Mouse (Mus musculus) liver (tissue): ENCODE data around the gene Icam5.
"Not testable (repeated sequence)": the region's sequence is repeated elsewhere in the genome, so short reads cannot be mapped to it uniquely, and the experiment has no call there.

Experiments used
- DNase-seq: peaks from one replicate; pipeline ENCODE4 v3.0.0-alpha.2; 2020; ENCODE audit warnings: mixed read lengths

Icam5 gene

GRCm38 (mm10) chr9:21036161-21036560 lies 4.3 kb downstream of the Icam5 start:
- DNase-seq: no peak

- no peak for DNase-seq
Observed at GRCm38 (mm10) chr9:21036666-21037065, 4.8 kb downstream of the Icam5 start.

- DNase-seq: no peak
Observed at GRCm38 (mm10) chr9:21037481-21037891, 5.6 kb downstream of the Icam5 start.

DNA sequence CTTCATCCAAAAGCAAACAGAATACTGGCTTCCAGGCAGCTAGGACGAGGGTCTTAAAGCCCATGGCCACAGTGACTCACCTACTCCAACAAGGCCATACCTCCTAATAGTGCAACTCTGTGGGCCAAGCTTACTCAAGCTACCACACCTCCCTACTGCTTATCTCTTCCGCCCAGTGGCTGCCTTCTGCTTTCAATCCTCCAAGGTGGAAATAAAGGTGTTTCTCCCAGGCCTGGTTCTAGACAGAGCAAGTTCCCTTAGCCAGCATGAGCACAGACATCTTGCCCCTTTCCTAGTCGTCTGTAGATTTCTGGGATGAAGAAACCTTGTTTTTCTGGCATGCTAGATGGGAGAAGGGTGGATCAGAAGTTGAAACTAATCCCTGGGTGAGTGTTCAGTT lies 7.9 kb downstream of the Icam5 start:
- peak; percentile 51 for DNase-seq

DNA sequence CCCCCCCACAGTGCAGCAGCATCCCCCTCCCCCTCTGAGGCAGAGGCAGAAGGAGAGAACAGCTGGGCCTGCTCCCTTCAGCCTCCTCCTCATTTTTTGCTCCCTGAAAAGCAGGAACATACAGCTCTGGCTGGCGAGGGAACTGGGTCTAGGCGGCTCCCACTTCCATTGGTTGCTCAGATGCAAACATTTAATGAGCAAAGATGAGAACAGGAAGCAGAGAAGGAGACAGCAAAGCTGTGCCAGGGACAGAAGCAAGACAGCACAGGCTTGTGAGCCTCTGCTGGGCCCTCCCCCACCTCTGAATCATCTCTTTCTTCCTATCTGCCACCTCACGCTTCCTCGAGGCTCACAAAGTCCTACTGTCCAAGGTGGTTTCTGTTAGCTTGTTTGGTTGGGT lies 9.4 kb downstream of the Icam5 start:
- DNase-seq: no peak

DNA sequence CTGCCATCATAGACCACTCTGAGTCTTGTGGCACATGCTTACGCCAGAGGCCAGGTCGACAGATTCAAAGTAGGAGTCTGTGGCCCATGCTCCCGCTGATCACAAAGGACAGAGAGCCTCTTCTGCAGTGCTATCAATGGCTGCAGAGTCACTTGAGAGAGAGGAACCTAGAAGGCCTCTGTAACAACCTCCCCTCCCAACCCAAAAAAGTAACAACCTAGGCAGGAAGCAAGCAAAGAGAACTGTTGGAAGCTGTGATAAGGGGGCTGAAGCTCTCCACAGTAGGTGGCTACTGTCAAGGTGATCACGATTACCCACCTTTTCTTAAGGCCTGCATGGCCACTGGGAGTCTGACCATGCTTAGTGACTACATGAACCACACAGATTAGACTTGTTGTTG lies 11.7 kb downstream of the Icam5 start:
- no peak for DNase-seq

- DNase-seq: not testable (repeated sequence)
Observed at GRCm38 (mm10) chr9:21044785-21045184, 12.9 kb downstream of the Icam5 start.

- DNase-seq: no peak
Observed at GRCm38 (mm10) chr9:21045235-21045634, 13.4 kb downstream of the Icam5 start.

- no peak for DNase-seq
Observed at GRCm38 (mm10) chr9:21051578-21051977, 19.7 kb downstream of the Icam5 start.

DNA sequence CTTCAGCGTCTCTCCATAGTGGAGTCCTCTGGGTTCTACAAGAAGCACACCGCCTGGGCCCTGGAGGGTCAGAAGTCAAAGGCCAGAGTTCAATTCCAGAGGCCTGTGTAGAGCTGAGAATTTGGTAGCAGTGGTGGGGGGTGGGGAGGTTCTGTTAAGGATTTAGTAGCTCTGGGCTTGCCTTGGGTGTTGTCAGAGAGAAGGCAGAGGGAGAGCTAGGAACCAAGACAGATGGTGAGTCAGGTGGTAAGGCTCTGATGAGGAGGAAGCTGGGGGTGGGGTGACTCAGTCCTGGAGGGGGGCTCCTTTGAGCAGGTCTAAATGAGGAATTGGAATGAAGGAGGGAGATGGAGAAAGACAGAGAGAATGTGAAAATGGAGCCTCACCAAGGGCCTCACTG lies 31.1 kb downstream of the Icam5 start:
- no peak for DNase-seq

DNA sequence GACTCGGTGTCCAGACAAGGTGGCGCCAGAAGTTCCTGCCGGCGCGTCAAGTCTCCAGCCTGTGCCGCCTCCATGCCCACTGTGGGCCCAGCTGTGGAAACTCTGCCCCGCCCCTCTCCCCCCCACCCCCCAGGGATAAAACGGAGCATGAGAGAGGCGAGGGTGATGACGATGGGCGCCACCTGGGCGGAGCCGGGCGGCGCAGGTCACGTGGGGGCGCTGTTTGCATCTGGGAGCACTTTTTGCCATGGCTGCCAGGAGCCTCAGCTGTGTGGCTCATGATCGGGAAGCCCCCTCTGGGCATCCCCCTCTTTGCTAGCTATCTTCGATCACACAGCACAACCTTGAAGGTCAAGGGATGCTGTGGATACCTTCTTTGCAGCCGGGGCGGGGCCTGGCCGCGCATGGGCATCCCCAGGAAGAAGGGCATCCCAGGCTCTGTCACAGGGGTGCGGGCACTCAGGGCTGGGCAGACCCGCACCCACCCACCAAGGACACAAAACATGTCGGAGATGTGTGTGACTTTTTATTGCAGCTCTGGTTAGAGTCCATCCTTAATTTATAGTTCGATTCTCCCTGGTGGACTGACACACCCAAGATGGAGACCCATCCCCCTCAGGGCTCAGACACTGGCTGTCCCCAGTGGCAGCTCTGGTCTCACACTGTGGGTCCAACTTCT lies 35.3 kb downstream of the Icam5 start, which contains the start of gene Zglp1:
Gene Zglp1, minus strand, starts transcription at position 88 of the 679 bp plus-strand sequence.
- no peak for DNase-seq

- no peak for DNase-seq
Observed at GRCm38 (mm10) chr9:21072641-21073040, 40.8 kb downstream of the Icam5 start.

DNA sequence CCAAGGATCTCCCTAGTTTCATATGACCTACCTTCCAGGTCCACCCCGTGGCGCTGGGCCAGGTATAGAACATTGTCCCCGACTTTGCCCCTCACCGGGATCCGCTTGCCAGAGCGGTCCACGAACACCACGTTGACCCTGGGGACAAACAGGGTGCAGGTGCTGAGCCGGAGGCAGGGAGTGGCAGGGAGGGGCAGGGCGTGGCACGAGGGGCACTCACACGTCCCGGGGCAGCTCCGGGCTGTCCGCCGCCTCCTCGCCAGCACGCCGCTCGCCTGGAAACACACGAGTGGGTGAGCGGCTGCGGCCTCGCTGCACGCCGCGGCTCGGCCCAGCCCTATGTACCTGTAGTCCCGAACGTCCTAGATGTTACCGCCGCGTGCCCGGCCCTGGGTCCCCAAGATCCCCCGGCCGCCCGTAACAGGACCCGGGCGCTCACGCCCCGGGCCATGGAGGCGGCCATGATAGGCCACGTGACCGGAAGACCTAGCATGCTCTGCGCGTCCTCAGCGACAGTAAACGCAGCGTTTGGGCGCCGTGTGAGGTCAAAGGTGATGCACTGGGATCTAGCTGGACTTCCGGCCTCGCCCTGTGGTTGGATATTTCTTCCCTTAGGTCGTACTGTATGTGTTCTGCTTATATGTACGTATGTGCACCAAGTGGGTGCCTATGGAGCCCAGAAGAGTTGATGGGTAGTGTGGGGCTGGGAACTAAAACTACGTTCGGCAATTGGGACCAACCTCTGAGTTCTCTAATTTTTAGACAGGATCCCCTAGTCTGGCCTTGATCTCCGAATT lies 41.4 kb downstream of the Icam5 start, which contains the start of the genes Gm49373 and Fdx1l:
Gene Gm49373, minus strand, starts transcription at position 53 of the 797 bp plus-strand sequence.
Gene Fdx1l, minus strand, starts transcription at position 571 of the 797 bp plus-strand sequence.
- DNase-seq: peak; percentile 87

- no peak for DNase-seq
Observed at GRCm38 (mm10) chr9:21074173-21074572, 42.3 kb downstream of the Icam5 start.

GRCm38 (mm10) chr9:21075625-21076024 lies 43.8 kb downstream of the Icam5 start:
- DNase-seq: no peak

GRCm38 (mm10) chr9:21081127-21081526 lies 49.3 kb downstream of the Icam5 start:
- DNase-seq: no peak

DNA sequence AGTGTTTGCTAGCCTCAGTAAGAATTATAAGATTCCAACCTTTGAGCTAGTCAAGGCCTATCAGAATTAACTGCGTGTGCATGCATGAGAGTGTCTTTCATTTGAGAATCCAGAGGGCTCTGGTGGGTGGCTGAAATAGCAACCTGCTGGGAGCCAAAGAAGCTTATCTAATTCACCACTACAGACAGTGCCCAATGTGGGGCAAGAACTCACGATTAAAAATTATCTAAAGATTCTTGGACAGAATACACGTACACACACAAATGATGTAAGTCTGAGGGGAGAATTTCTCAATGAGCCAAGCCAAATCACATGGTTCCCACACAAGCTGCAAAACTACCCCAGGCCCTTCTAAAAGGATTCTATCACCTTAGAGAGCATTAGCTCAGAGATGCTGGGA lies 51.5 kb downstream of the Icam5 start:
- no peak for DNase-seq
